Mouse (Mus musculus): ENCODE results near the gene Gstt4. TPM values are rescaled to one million over a fixed set of nuclear protein-coding genes. Genes with fewer than 3 reads are reported as not detected.

Gene Gstt4
- polyA plus RNA-seq, 1 experiment from 2014 or later = not detected

- no peak for TF ChIP-seq CTCF (IDR thresholded peaks at IDR 0.05; ENCODE audit: low read depth)
- Histone ChIP-seq H3K9ac (no peak overlapping the region), H3K27me3 (ENCODE audit: insufficient read depth, low read length) (no peaks in the 10 kb centered on the region), H3K4me3 (ENCODE audit: low read depth, low read length) (no peak overlapping the region), H3K4me1 (ENCODE audit: insufficient read depth) (peaks cover 11% of the 10 kb centered on the region), H3K4me2 (no peak overlapping the region), H3K27ac (ENCODE audit: low read depth) (no peak overlapping the region), H3K9me3 (ENCODE audit: low read depth, low read length) (no peaks in the 10 kb centered on the region), H3K36me3 (ENCODE audit: insufficient read depth) (no peaks in the 10 kb centered on the region)
- no peak for ATAC-seq (ENCODE audit: insufficient read depth)
- 81% methylated on average over 2 of the region's 2 CpGs for WGBS
- no peak for DNase-seq
Observed at GRCm38 (mm10) chr10:75829529-75830274, 7.4 kb upstream of the Gstt4 start.

- peaks cover 7% of the 10 kb centered on the region for H3K4me1 ChIP-seq (ENCODE audit: insufficient read depth)
- H3K9me3 ChIP-seq (ENCODE audit: low read depth, low read length) = no peaks in the 10 kb centered on the region
- no peak overlapping the region for H3K4me3 ChIP-seq (ENCODE audit: low read depth, low read length)
- H3K36me3 ChIP-seq (ENCODE audit: insufficient read depth) = no peaks in the 10 kb centered on the region
- H3K9ac ChIP-seq = no peak overlapping the region
- H3K27me3 ChIP-seq (ENCODE audit: insufficient read depth, low read length) = no peaks in the 10 kb centered on the region
- no peak overlapping the region for H3K27ac ChIP-seq (ENCODE audit: low read depth)
- no peak for TF ChIP-seq CTCF (IDR thresholded peaks at IDR 0.05; ENCODE audit: low read depth)
- H3K4me2 ChIP-seq = no peak overlapping the region
- DNase-seq = peak; percentile 72
- 0 out of 2 replicates have a peak, but pooled peaks have one; percentile 5 for ATAC-seq (ENCODE audit: insufficient read depth)
Observed at GRCm38 (mm10) chr10:75828500-75828931, 6.2 kb upstream of the Gstt4 start.

DNA sequence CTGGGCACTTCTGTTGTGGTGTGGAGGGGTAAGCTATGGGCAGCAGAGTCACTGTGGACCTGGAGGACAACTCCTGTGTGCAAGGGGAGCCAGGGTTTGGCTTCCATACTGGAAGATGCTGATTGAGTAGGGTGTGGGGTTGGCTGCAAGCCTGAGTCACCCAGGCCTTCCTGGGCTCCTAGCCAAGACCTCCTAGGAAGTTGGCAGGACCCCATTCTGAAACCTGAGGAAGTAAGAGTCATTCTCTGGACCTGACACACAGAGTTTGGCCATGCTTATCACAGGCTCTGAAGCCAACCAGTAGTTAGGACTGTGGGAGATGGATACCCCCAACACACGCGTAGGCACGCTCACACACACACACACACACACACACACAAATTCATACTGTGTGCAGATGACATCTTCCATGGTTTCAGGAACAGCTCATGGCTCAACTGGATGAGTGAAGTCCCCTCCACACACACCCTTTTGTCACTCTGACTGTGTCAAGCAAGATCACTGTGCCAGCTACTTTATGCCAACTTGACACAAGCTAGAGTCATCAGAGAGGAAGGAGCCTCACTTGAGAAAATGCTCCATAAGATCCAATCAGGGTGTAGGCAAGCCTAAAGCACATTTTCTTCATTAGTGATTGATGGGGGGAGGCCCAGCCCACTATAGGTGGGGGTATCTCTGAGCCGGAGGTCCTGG lies 5.5 kb upstream of the Gstt4 start:
- no peaks in the 10 kb centered on the region for H3K27me3 ChIP-seq (ENCODE audit: insufficient read depth, low read length)
- no peaks in the 10 kb centered on the region for H3K9me3 ChIP-seq (ENCODE audit: low read depth, low read length)
- no peak overlapping the region for H3K4me2 ChIP-seq
- H3K9ac ChIP-seq = no peak overlapping the region
- peaks cover 4% of the 10 kb centered on the region; the same call in 1 of the 2 replicates for H3K4me1 ChIP-seq (ENCODE audit: insufficient read depth)
- no peak for TF ChIP-seq CTCF (IDR thresholded peaks at IDR 0.05; ENCODE audit: low read depth)
- peak; percentile 85 for DNase-seq
- H3K27ac ChIP-seq (ENCODE audit: low read depth) = no peak overlapping the region
- H3K36me3 ChIP-seq (ENCODE audit: insufficient read depth) = no peaks in the 10 kb centered on the region
- no peak overlapping the region for H3K4me3 ChIP-seq (ENCODE audit: low read depth, low read length)
- peak; percentile 79; the same call in 1 of the 2 replicates for ATAC-seq (ENCODE audit: insufficient read depth)
- 67% methylated on average over 4 of the region's 4 CpGs for WGBS

GRCm38 (mm10) chr10:75824530-75824929 lies 2.2 kb upstream of the Gstt4 start:
- peaks cover 4% of the 10 kb centered on the region; the same call in 1 of the 2 replicates for H3K4me1 ChIP-seq (ENCODE audit: insufficient read depth)
- no peak overlapping the region for H3K9ac ChIP-seq
- no peak overlapping the region for H3K4me3 ChIP-seq (ENCODE audit: low read depth, low read length)
- no peaks in the 10 kb centered on the region for H3K9me3 ChIP-seq (ENCODE audit: low read depth, low read length)
- H3K27me3 ChIP-seq (ENCODE audit: insufficient read depth, low read length) = no peaks in the 10 kb centered on the region
- DNase-seq (no peak), ATAC-seq (ENCODE audit: insufficient read depth) (no peak)
- no peak overlapping the region for H3K27ac ChIP-seq (ENCODE audit: low read depth)
- no peaks in the 10 kb centered on the region for H3K36me3 ChIP-seq (ENCODE audit: insufficient read depth)
- no peak for TF ChIP-seq CTCF (IDR thresholded peaks at IDR 0.05; ENCODE audit: low read depth)
- WGBS = 76% methylated on average over 4 of the region's 4 CpGs
- no peak overlapping the region for H3K4me2 ChIP-seq

DNA sequence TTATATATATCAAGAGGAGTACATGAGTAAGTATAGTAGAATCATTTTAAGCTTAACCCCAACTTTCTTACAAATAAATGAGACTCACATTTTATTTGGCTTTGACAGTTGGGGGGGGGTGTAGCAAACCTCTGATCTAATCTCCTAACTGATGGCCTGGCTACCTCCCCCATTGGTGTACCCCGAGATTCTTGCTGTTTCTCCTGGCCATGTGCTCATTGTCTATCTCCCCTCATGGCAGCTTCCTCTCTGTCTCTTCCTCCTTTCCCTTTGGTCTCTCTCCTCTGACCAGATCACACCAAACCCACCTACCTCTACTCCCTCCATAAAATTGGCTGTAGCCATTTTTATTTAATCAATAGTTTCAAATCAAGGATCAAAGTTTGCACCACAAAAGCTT lies 1.4 kb upstream of the Gstt4 start:
- ATAC-seq (ENCODE audit: insufficient read depth) (no peak), DNase-seq (no peak)
- Histone ChIP-seq H3K36me3 (ENCODE audit: insufficient read depth) (no peaks in the 10 kb centered on the region), H3K27ac (ENCODE audit: low read depth) (no peak overlapping the region), H3K4me2 (no peak overlapping the region), H3K9ac (no peak overlapping the region), H3K4me1 (ENCODE audit: insufficient read depth) (peaks cover 4% of the 10 kb centered on the region; the same call in 1 of the 2 replicates), H3K27me3 (ENCODE audit: insufficient read depth, low read length) (no peaks in the 10 kb centered on the region), H3K4me3 (ENCODE audit: low read depth, low read length) (no peak overlapping the region), H3K9me3 (ENCODE audit: low read depth, low read length) (no peaks in the 10 kb centered on the region)
- WGBS = 95% methylated on average over 1 of the region's 1 CpGs
- TF ChIP-seq CTCF (IDR thresholded peaks at IDR 0.05; ENCODE audit: low read depth) = no peak

- no peak for TF ChIP-seq CTCF (IDR thresholded peaks at IDR 0.05; ENCODE audit: low read depth)
- H3K9ac ChIP-seq = no peak overlapping the region
Observed at GRCm38 (mm10) chr10:75819882-75820281, 2.5 kb downstream of the Gstt4 start.

DNA sequence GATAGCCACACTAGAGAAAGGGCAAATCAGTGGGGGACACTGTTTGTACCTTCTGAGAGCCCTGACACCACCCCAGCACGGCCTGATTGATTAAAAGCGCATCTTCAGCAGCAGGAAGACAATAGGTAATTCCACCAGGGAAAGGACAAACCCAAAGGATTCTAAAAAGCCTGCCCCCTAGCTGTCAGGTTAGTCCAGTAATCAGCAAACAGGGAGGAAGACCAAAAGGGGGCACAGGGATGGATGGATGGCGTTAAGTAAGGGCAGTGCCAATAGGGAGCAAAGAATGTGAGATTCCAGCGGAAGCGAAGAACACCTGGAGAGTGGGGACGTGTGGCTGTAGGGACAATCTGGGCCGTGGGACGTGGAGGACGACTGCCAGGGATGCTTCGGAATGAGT lies 3.7 kb downstream of the Gstt4 start:
- Histone ChIP-seq H3K4me3 (ENCODE audit: low read depth, low read length) (no peak overlapping the region), H3K9me3 (ENCODE audit: low read depth, low read length) (no peaks in the 10 kb centered on the region), H3K4me1 (ENCODE audit: insufficient read depth) (no peaks in the 10 kb centered on the region), H3K36me3 (ENCODE audit: insufficient read depth) (no peaks in the 10 kb centered on the region), H3K9ac (no peak overlapping the region), H3K4me2 (no peak overlapping the region), H3K27ac (ENCODE audit: low read depth) (no peak overlapping the region), H3K27me3 (ENCODE audit: insufficient read depth, low read length) (no peaks in the 10 kb centered on the region)
- peak; percentile 18; the same call in 1 of the 2 replicates for TF ChIP-seq CTCF (IDR thresholded peaks at IDR 0.05; ENCODE audit: low read depth)
- 56% methylated on average over 10 of the region's 10 CpGs for WGBS
- ATAC-seq (ENCODE audit: insufficient read depth) (no peak), DNase-seq (no peak)

More at GRCm38 (mm10) chr10:75819882-75820281, 2.5 kb downstream of the Gstt4 start:
- no peak overlapping the region for H3K4me2 ChIP-seq
- no peak overlapping the region for H3K27ac ChIP-seq (ENCODE audit: low read depth)
- H3K4me1 ChIP-seq (ENCODE audit: insufficient read depth) = no peaks in the 10 kb centered on the region
- no peak for DNase-seq
- WGBS = 81% methylated on average over 5 of the region's 5 CpGs
- no peaks in the 10 kb centered on the region for H3K27me3 ChIP-seq (ENCODE audit: insufficient read depth, low read length)
- no peaks in the 10 kb centered on the region for H3K36me3 ChIP-seq (ENCODE audit: insufficient read depth)
- H3K9me3 ChIP-seq (ENCODE audit: low read depth, low read length) = no peaks in the 10 kb centered on the region
- no peak overlapping the region for H3K4me3 ChIP-seq (ENCODE audit: low read depth, low read length)
- ATAC-seq (ENCODE audit: insufficient read depth) = no peak
